Mouse (Mus musculus) layer of hippocampus, postnatal 36 days (tissue): ENCODE results near the gene Tubb4b. TPM values are rescaled to one million over a fixed set of nuclear protein-coding genes. Genes with fewer than 3 reads are reported as not detected.

Source experiments
- DNase-seq, 2 experiments: peaks; one replicate each; pipeline ENCODE4 v3.0.0; 2022
- total RNA-seq, 2 experiments: library from RNA; stranded (reverse); gene quantifications; 2 replicates each; pipeline ENCODE4 v1.2.3; 2021

Gene Tubb4b
- total RNA-seq, 2 experiments from 2014 or later, result 309 to 323 TPM

- no peak for DNase-seq
These were observed 38.6 kb downstream of the Tubb4b start for GRCm38 (mm10) chr2:25185625-25186574.

GRCm38 (mm10) chr2:25184496-25184895 is 40.0 kb downstream of the Tubb4b start:
- DNase-seq, result no peak

- DNase-seq, result no peak
These were observed 41.2 kb downstream of the Tubb4b start for GRCm38 (mm10) chr2:25183336-25183735.

- no peak for DNase-seq
These were observed 41.8 kb downstream of the Tubb4b start for GRCm38 (mm10) chr2:25182664-25183063.

GRCm38 (mm10) chr2:25181891-25182397 is 42.6 kb downstream of the Tubb4b start:
- no peak for DNase-seq

GRCm38 (mm10) chr2:25180973-25181890 is 43.3 kb downstream of the Tubb4b start:
- DNase-seq, result no peak

GRCm38 (mm10) chr2:25180478-25180903 is 44.0 kb downstream of the Tubb4b start, which contains the start of gene Nrarp:
Nrarp (plus strand) TSS chr2:25180758.
- DNase-seq, result peak; percentile 93 to 95

GRCm38 (mm10) chr2:25179566-25180217 is 44.8 kb downstream of the Tubb4b start:
- DNase-seq, result no peak

GRCm38 (mm10) chr2:25178285-25178972 is 46.1 kb downstream of the Tubb4b start:
- DNase-seq, result no peak

- DNase-seq, result no peak
These were observed 46.8 kb downstream of the Tubb4b start for GRCm38 (mm10) chr2:25177685-25178084.

- no peak for DNase-seq
These were observed 47.4 kb downstream of the Tubb4b start for GRCm38 (mm10) chr2:25177076-25177475.

GRCm38 (mm10) chr2:25176573-25176972 is 47.9 kb downstream of the Tubb4b start:
- no peak for DNase-seq

- no peak for DNase-seq
These were observed 48.8 kb downstream of the Tubb4b start for GRCm38 (mm10) chr2:25175690-25176078.

GRCm38 (mm10) chr2:25174866-25175689 is 49.4 kb downstream of the Tubb4b start:
- no peak for DNase-seq

GRCm38 (mm10) chr2:25173821-25174220 is 50.7 kb downstream of the Tubb4b start:
- no peak for DNase-seq

- DNase-seq, result no peak
These were observed 51.9 kb downstream of the Tubb4b start for GRCm38 (mm10) chr2:25172629-25173028.
